Mouse (Mus musculus) lung, adult 2 months (tissue): ENCODE data around the gene Usb1. TPM values are rescaled to one million over a fixed set of nuclear protein-coding genes. Genes with fewer than 3 reads are reported as not detected.

ENCODE experiments used
- DNase-seq: peaks from one replicate; pipeline ENCODE4 v3.0.0; 2022
- H3K4me1 ChIP-seq: fragments of 200-500 bp; 2 replicates; pipeline ENCODE4 v1.6.1; 2011; ENCODE audit warnings: low read length; ENCODE audit not compliant: control insufficient read depth, insufficient read depth
- H3K4me3 ChIP-seq: fragments of 200-500 bp; replicated peaks from 2 replicates; pipeline ENCODE3; 2011; ENCODE audit warnings: low read depth, mild to moderate bottlenecking, control low read depth, low read length; ENCODE audit errors: extremely low read depth
- CTCF ChIP-seq: fragments of 200-500 bp; IDR thresholded peaks from 2 replicates; pipeline ENCODE4 v1.5.1; 2011; ENCODE audit warnings: mild to moderate bottlenecking, low read length, control low read depth; ENCODE audit not compliant: insufficient read depth
- POLR2A ChIP-seq: fragments of 200-500 bp; IDR thresholded peaks from 2 replicates; pipeline ENCODE4 v1.6.1; 2011; ENCODE audit warnings: low read depth, mild to moderate bottlenecking, control low read depth, low read length, borderline replicate concordance; ENCODE audit errors: extremely low read depth
- WGBS: fragments of 180-500 bp; shearing (Covaris S2); methylation state at CpG from one replicate; pipeline ENCODE4 v1.1.7; 2018; 5-methylcytosine and 5-hydroxymethylcytosine counted together
- polyA plus RNA-seq: library from polyadenylated mRNA; depleted of rRNA; stranded (reverse); fragments of >200 nt; gene quantifications from 2 replicates; pipeline ENCODE4 v1.2.3, GENCODE M21; 2012

The Usb1 gene
- polyA plus RNA-seq, 1 experiment, result 31.8 TPM

GRCm38 (mm10) chr8:95348811-95349630 lies 16.9 kb downstream of the Usb1 start:
- DNase-seq, result peak; percentile 61
- 9% methylated on average over 19 of the region's 19 CpGs for whole genome bisulfite sequencing
- Histone ChIP-seq H3K4me1 (0 out of 2 replicates have a peak, but pooled peaks cover 8% of the 10 kb centered on the region), H3K4me3 (peak overlapping the region; percentile 26)
- TF ChIP-seq CTCF (no peak), POLR2A (peak; percentile 26; the same call in 1 of the 2 replicates)

GRCm38 (mm10) chr8:95351461-95351860 lies 19.4 kb downstream of the Usb1 start:
- WGBS, result 7% methylated on average over 15 of the region's 15 CpGs
- Histone ChIP-seq H3K4me1 (peaks cover 15% of the 10 kb centered on the region), H3K4me3 (peak overlapping the region; percentile 46)
- no peak for DNase-seq
- TF ChIP-seq POLR2A (no peak), CTCF (peak; percentile 31; the same call in 1 of the 2 replicates)

- H3K4me3 ChIP-seq, result peak within 1 kb of the TSS; percentile 60
- H3K4me1 ChIP-seq, result peaks cover 18% of the 10 kb centered on the region
- TF ChIP-seq POLR2A, result peak; percentile 64; the same call in 1 of the 2 replicates
- no peak for TF ChIP-seq CTCF
- peak; percentile 84 for DNase-seq
- under 1% methylated on average over 80 of the region's 80 CpGs for WGBS
Measured at GRCm38 (mm10) chr8:95352151-95352870, 20.2 kb downstream of the Usb1 start, which contains the start of gene Mmp15. Mmp15 (plus strand) TSS chr8:95352268.

GRCm38 (mm10) chr8:95352871-95353866 lies 21.1 kb downstream of the Usb1 start:
- Histone ChIP-seq H3K4me1 (peaks cover 21% of the 10 kb centered on the region), H3K4me3 (peak overlapping the region; percentile 60)
- DNase-seq, result peak; percentile 63
- 5% methylated on average over 62 of the region's 62 CpGs for WGBS
- TF ChIP-seq CTCF (no peak), POLR2A (0 out of 2 replicates have a peak, but pooled peaks have one; percentile 29)

- Histone ChIP-seq H3K4me1 (peaks cover 18% of the 10 kb centered on the region), H3K4me3 (no peak overlapping the region)
- TF ChIP-seq CTCF (no peak), POLR2A (no peak)
- DNase-seq, result peak; percentile 46
- WGBS, result 72% methylated on average over 2 of the region's 2 CpGs
Measured at GRCm38 (mm10) chr8:95354606-95355005, 22.5 kb downstream of the Usb1 start.

- H3K4me1 ChIP-seq, result peaks cover 26% of the 10 kb centered on the region
- no peak overlapping the region for H3K4me3 ChIP-seq
- TF ChIP-seq POLR2A, result no peak
- no peak for TF ChIP-seq CTCF
- DNase-seq, result no peak
- 41% methylated on average over 8 of the region's 8 CpGs for WGBS
Measured at GRCm38 (mm10) chr8:95358550-95359411, 26.7 kb downstream of the Usb1 start.

- WGBS, result 35% methylated on average over 7 of the region's 7 CpGs
- Histone ChIP-seq H3K4me1 (peaks cover 21% of the 10 kb centered on the region), H3K4me3 (no peak overlapping the region)
- no peak for DNase-seq
- TF ChIP-seq CTCF (no peak), POLR2A (no peak)
Measured at GRCm38 (mm10) chr8:95360181-95361015, 28.3 kb downstream of the Usb1 start.

- no peak for TF ChIP-seq CTCF
- TF ChIP-seq POLR2A, result no peak
- H3K4me3 ChIP-seq, result no peak overlapping the region
- 71% methylated on average over 3 of the region's 3 CpGs for WGBS
- H3K4me1 ChIP-seq, result peaks cover 18% of the 10 kb centered on the region
- DNase-seq, result no peak
Measured at GRCm38 (mm10) chr8:95361016-95361341, 28.9 kb downstream of the Usb1 start.
